Mouse (Mus musculus) intestine, embryonic 16.5 days (tissue): Measurements from ENCODE around the gene Mdm2. TPM values are rescaled to one million over a fixed set of nuclear protein-coding genes. Genes with fewer than 3 reads are reported as not detected.
A peak's percentile ranks its signal among the peaks of the same experiment; 100 is the strongest.

Source experiments
- ATAC-seq: fragments of 200-750 bp; cut with Nextera tagmentation; 2 replicates; pipeline ENCODE4 v1.8.0; 2017; ENCODE audit warnings: moderate TSS enrichment, moderate library complexity
- H3K27ac ChIP-seq: fragments of 300-500 bp; sonication (generic); 2 replicates; pipeline ENCODE4 v1.5.1; 2014; ENCODE audit warnings: mild to moderate bottlenecking, low read length
- H3K27me3 ChIP-seq: fragments of 300-500 bp; sonication (generic); replicated peaks from 2 replicates; pipeline ENCODE4 v1.6.1; 2014; ENCODE audit warnings: low read length, control low read depth, mixed read lengths; ENCODE audit not compliant: control insufficient read depth, insufficient read depth
- H3K36me3 ChIP-seq: fragments of 300-500 bp; sonication (generic); 2 replicates; pipeline ENCODE4 v1.6.1; 2014; ENCODE audit warnings: low read length, control low read depth; ENCODE audit not compliant: control insufficient read depth, insufficient read depth
- H3K4me1 ChIP-seq: fragments of 300-500 bp; sonication (generic); 2 replicates; pipeline ENCODE4 v1.6.1; 2014; ENCODE audit warnings: low read length, control low read depth, mixed read lengths; ENCODE audit not compliant: control insufficient read depth, insufficient read depth
- H3K4me2 ChIP-seq: fragments of 300-500 bp; sonication (generic); 2 replicates; pipeline ENCODE4 v1.6.1; 2014; ENCODE audit warnings: low read depth, low read length, control low read depth
- H3K4me3 ChIP-seq: fragments of 300-500 bp; sonication (generic); 2 replicates; pipeline ENCODE4 v1.5.1; 2014; ENCODE audit warnings: mild to moderate bottlenecking, low read length
- H3K9ac ChIP-seq: fragments of 300-500 bp; sonication (generic); 2 replicates; pipeline ENCODE4 v1.6.1; 2014; ENCODE audit warnings: low read depth, low read length
- H3K9me3 ChIP-seq: fragments of 300-500 bp; sonication (generic); 2 replicates; pipeline ENCODE4 v1.6.1; 2016; ENCODE audit warnings: low read length, control low read depth; ENCODE audit not compliant: control insufficient read depth
- WGBS: fragments of 180-500 bp; shearing (Covaris S2); extraction: QIAGEN DNeasy Blood & Tissue Kit; methylation state at CpG from one replicate; pipeline ENCODE4 v1.1.7; 2014; 5-methylcytosine and 5-hydroxymethylcytosine counted together
- polyA plus RNA-seq: library from polyadenylated mRNA; unstranded; fragments of >200 nt; fragmentation: Nextera tagmentation; extraction: Ambion mirVana; gene quantifications from 2 replicates; pipeline ENCODE4 v1.2.1, GENCODE M21; 2015

Mdm2 gene
- polyA plus RNA-seq, 1 experiment from 2014 or later, result 32.4 TPM

- Histone ChIP-seq H3K9ac (no peak overlapping the region), H3K4me2 (no peak overlapping the region), H3K4me3 (no peak overlapping the region), H3K27ac (peak overlapping the region; percentile 74), H3K27me3 (no peaks in the 10 kb centered on the region), H3K9me3 (no peaks in the 10 kb centered on the region), H3K4me1 (peaks cover 19% of the 10 kb centered on the region), H3K36me3 (no peaks in the 10 kb centered on the region)
- peak; percentile 26; the same call in 1 of the 2 replicates for ATAC-seq
- WGBS, result 70% methylated on average over 13 of the region's 13 CpGs
These were observed 32.9 kb downstream of the Mdm2 start for GRCm38 (mm10) chr10:117677494-117678236.

- Histone ChIP-seq H3K27ac (no peak overlapping the region), H3K4me2 (peak overlapping the region; percentile 35), H3K9ac (no peak overlapping the region), H3K4me1 (peaks cover 20% of the 10 kb centered on the region), H3K36me3 (no peaks in the 10 kb centered on the region), H3K27me3 (no peaks in the 10 kb centered on the region), H3K9me3 (no peaks in the 10 kb centered on the region), H3K4me3 (peak overlapping the region; percentile 24; the same call in 1 of the 2 replicates)
- 42% methylated on average over 17 of the region's 17 CpGs for WGBS
- ATAC-seq, result 0 out of 2 replicates have a peak, but pooled peaks have one; percentile 10
These were observed 33.8 kb downstream of the Mdm2 start for GRCm38 (mm10) chr10:117676644-117677313.

- peaks cover 20% of the 10 kb centered on the region for H3K4me1 ChIP-seq
- no peaks in the 10 kb centered on the region for H3K36me3 ChIP-seq
- H3K9me3 ChIP-seq, result no peaks in the 10 kb centered on the region
- no peaks in the 10 kb centered on the region for H3K27me3 ChIP-seq
- peak overlapping the region; percentile 35 for H3K4me2 ChIP-seq
- no peak overlapping the region for H3K27ac ChIP-seq
- 50% methylated on average over 19 of the region's 19 CpGs for WGBS
- no peak for ATAC-seq
- peak overlapping the region; percentile 24; the same call in 1 of the 2 replicates for H3K4me3 ChIP-seq
- H3K9ac ChIP-seq, result no peak overlapping the region
These were observed 34.4 kb downstream of the Mdm2 start for GRCm38 (mm10) chr10:117676036-117676643.

DNA sequence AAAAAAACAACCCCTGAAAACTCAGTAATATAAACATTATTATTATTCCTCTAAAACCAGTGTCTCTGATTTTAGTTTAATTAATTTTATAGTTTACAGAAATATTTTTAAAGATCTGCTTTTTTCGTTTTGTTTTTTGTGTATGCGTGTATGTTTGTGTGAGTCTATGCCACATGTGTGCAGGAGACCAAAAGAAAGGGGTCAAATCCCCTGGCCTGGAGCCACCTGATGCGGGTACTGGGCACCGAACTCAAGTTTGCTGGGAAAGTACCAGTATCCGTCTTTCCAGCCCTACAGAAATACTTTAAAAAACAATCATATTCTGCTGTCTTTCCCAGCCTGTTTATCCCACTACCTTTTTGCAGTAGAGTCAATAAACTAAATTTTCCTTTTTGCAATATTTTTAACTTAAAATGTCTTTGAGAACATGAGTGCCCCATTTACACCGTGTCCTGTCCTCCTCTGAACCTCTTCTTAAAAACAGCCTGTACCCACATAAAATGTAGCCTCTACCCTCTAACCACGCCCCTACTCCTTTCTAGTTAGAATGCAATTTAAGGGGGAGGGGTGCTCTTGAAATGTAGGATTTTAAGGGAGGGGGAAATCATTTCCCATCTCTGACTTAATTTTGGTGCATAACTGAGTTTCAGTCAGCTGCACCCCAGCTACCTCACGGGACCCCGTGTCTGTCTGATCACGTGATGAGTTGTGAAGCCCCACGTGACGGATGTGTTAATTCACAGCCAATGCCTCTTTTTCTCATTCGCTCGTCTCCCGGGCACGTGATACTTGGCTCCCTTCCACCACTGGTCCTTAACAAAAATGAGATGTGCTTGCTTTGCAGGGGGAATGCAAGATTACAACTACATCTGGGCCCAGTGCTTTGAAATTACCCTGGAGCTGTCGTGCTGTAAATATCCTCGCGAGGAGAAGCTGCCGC lies 35.2 kb downstream of the Mdm2 start:
- Histone ChIP-seq H3K36me3 (no peaks in the 10 kb centered on the region), H3K27me3 (no peaks in the 10 kb centered on the region), H3K27ac (no peak overlapping the region), H3K9me3 (no peaks in the 10 kb centered on the region), H3K4me1 (peaks cover 20% of the 10 kb centered on the region), H3K9ac (no peak overlapping the region), H3K4me2 (peak overlapping the region; percentile 35), H3K4me3 (no peak overlapping the region)
- ATAC-seq, result no peak
- 47% methylated on average over 20 of the region's 20 CpGs for WGBS

DNA sequence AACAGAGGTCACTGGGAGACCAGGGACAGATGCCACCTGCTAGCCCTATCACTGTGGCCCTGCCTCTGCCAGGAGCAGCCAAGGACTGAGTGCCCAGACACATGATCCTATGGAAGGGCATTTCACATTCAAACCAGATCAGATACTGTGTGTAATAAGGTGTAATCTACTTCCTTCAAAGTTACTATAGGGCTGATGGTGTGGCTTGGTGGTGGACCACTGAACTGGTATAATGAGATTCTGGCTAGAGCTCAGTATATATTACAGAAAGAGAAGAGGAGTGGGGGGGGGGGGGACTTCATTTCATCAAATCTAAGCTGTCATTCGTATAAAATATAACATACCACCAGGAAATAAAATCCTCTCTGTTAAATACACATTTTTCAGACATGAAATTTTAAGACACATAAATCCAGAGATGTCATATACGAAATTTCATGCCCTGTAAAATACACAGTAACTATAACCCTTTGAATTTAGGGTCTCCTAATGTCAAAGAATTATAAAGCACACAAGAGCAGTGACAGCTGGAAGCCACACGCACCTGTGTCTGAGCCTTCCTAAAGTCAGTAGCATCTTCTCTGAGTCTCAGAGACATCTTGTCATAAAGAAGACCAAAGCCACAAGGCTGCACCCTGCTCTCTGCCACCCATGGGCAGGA lies 36.1 kb downstream of the Mdm2 start:
- H3K4me1 ChIP-seq, result peaks cover 26% of the 10 kb centered on the region
- no peaks in the 10 kb centered on the region for H3K36me3 ChIP-seq
- H3K4me3 ChIP-seq, result no peak overlapping the region
- no peak overlapping the region for H3K27ac ChIP-seq
- 84% methylated on average over 3 of the region's 3 CpGs for WGBS
- no peak overlapping the region for H3K4me2 ChIP-seq
- no peak for ATAC-seq
- H3K9me3 ChIP-seq, result no peaks in the 10 kb centered on the region
- H3K27me3 ChIP-seq, result no peaks in the 10 kb centered on the region
- H3K9ac ChIP-seq, result no peak overlapping the region

DNA sequence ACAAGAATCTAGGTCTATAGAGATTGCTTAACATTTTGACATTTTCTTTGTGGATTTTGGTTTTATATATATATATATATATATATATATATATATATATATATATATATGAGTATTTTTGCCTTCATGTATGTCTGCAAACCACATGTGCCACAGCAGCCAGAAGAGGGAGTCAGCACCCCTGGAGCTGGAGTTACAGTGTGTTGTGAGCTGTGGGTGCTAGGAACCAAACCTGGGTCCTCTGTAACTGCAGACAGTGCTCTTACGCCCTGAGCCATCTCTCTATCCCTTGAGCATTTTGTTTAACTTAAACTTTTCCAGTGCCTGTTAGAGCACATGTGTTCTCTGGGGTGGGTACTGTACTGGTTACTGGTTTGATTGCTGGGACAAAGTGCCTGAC lies 36.6 kb downstream of the Mdm2 start:
- Histone ChIP-seq H3K36me3 (no peaks in the 10 kb centered on the region), H3K4me3 (no peak overlapping the region), H3K4me1 (peaks cover 31% of the 10 kb centered on the region), H3K27ac (no peak overlapping the region), H3K4me2 (no peak overlapping the region), H3K9ac (no peak overlapping the region), H3K9me3 (no peaks in the 10 kb centered on the region), H3K27me3 (no peaks in the 10 kb centered on the region)
- WGBS, result 91% methylated on average over 1 of the region's 1 CpGs
- no peak for ATAC-seq

DNA sequence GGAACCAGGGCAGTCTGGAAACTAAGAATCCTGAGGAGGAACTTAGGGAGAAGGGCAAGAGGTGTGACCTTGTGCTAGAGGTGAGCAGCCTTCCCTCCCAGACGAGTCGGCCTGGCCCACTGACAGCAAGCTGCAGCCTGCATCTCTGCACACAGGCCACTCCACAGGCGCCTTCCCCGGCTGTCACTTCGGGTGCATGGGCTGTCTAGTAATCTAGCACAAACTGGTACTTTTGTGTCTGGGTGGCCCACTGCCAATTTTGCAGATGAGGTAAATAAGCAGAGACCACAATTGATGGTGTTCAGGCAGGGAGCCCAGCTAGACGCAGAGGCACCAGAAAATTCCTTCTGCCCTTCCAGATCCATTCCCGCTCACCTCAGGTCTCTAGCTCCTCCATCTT lies 37.9 kb downstream of the Mdm2 start:
- no peaks in the 10 kb centered on the region for H3K9me3 ChIP-seq
- H3K27me3 ChIP-seq, result no peaks in the 10 kb centered on the region
- WGBS, result 60% methylated on average over 7 of the region's 7 CpGs
- ATAC-seq, result no peak
- no peak overlapping the region for H3K4me3 ChIP-seq
- no peaks in the 10 kb centered on the region for H3K36me3 ChIP-seq
- H3K9ac ChIP-seq, result no peak overlapping the region
- H3K4me1 ChIP-seq, result peaks cover 25% of the 10 kb centered on the region
- H3K27ac ChIP-seq, result no peak overlapping the region
- no peak overlapping the region for H3K4me2 ChIP-seq

- 81% methylated on average over 13 of the region's 13 CpGs for WGBS
- Histone ChIP-seq H3K27ac (no peak overlapping the region), H3K9ac (no peak overlapping the region), H3K4me2 (no peak overlapping the region), H3K36me3 (no peaks in the 10 kb centered on the region), H3K9me3 (no peaks in the 10 kb centered on the region), H3K4me1 (peaks cover 22% of the 10 kb centered on the region), H3K4me3 (no peak overlapping the region), H3K27me3 (no peaks in the 10 kb centered on the region)
- no peak for ATAC-seq
These were observed 38.5 kb downstream of the Mdm2 start for GRCm38 (mm10) chr10:117671930-117672666.
